Comparison of ENCODE assay signal across 7 mouse cellular contexts in the genomic region with DNA sequence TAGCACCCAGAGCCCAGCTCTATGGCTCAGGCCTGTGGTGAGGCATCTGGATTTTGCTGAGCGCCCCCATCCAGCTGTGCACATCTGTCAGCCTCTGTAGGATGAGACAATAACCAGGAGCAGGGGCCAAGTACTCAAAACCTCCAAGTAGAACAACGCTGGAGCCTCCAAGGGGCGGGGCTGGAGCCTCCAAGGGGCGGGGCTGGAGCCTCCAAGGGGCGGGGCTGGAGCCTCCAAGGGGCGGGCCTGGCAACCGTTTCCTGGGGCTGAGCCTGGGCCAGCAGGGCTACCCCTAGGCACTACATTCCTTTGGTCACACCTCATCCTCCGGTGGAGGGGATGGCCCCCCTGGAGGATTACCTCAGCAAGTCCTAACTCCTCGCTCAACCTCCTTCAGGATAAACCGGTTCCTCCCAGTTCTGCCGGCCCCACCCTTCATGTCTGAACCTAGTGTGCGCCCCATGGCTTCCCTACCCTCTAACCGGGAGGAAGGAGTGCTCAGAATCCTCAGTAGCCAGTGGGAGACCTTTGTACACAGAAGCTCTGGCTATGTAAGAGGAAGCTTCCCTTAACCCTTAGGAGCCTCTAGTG. TPM values are rescaled to one million over a fixed set of nuclear protein-coding genes. Genes with fewer than 3 reads are reported as not detected.
A peak's percentile ranks its signal among the peaks of the same experiment; 100 is the strongest.
DNase-seq lines count a peak whose midpoint lies in the region; ATAC-seq and TF ChIP-seq lines count a peak whose summit lies in the region.

No protein-coding gene starts in this region.

- WGBS in intestine, embryonic 14.5 days, result 5% methylated on average over 12 of the region's 13 CpGs
- 5% methylated on average over 13 of the region's 13 CpGs for WGBS in liver, postnatal 0 days (ENCODE audit: insufficient replicate concordance)
- 6% methylated on average over 12 of the region's 13 CpGs for WGBS in stomach, embryonic 14.5 days

- DNase-seq in ES-CJ7 (ENCODE audit: low read depth, low spot score), result peak; percentile 97
- DNase-seq in adrenal gland, postnatal 4 days (ENCODE audit: low spot score in 2 of 2), result peak; percentile 47 to 51
- peak; percentile 77 for DNase-seq in gastrocnemius, postnatal 14 days
- DNase-seq in intestine, embryonic 14.5 days (ENCODE audit: low spot score), result peak; percentile 78
- DNase-seq in liver, postnatal 0 days, result peak; percentile 75
- DNase-seq in right cerebral cortex, postnatal 10 days (ENCODE audit: low spot score in 2 of 2), result no peak

- peak overlapping the region; percentile 24 for H3K4me2 ChIP-seq in intestine, embryonic 14.5 days (ENCODE audit: low read length)
- peak overlapping the region; percentile 62 for H3K4me2 ChIP-seq in liver, postnatal 0 days (ENCODE audit: low read depth, low read length)
- peak overlapping the region; percentile 0; the same call in 1 of the 2 replicates for H3K4me2 ChIP-seq in stomach, embryonic 14.5 days (replicated peaks; ENCODE audit: low read depth, low read length)

- H3K27ac ChIP-seq in intestine, embryonic 14.5 days (ENCODE audit: low read depth), result peak overlapping the region; percentile 48
- H3K27ac ChIP-seq in liver, postnatal 0 days (ENCODE audit: low read depth), result peak overlapping the region; percentile 87
- H3K27ac ChIP-seq in stomach, embryonic 14.5 days (ENCODE audit: low read length), result peak overlapping the region; percentile 77

- peaks cover 21% of the 10 kb centered on the region for H3K4me1 ChIP-seq in intestine, embryonic 14.5 days (replicated peaks; ENCODE audit: control insufficient read depth, insufficient read depth, low read length)
- H3K4me1 ChIP-seq in liver, postnatal 0 days (ENCODE audit: insufficient read depth), result peaks cover 43% of the 10 kb centered on the region
- H3K4me1 ChIP-seq in stomach, embryonic 14.5 days (ENCODE audit: control insufficient read depth, insufficient read depth, low read length), result peaks cover 21% of the 10 kb centered on the region; the same call in 1 of the 2 replicates

- intact Hi-C loops in gastrocnemius, postnatal 14 days (cut with DNase I; ENCODE audit: low total_unique reads), result no loop called here

- no peaks in the 10 kb centered on the region for H3K27me3 ChIP-seq in intestine, embryonic 14.5 days (replicated peaks; ENCODE audit: control insufficient read depth, insufficient read depth, low read length)
- H3K27me3 ChIP-seq in liver, postnatal 0 days (ENCODE audit: insufficient read depth, low read length), result no peaks in the 10 kb centered on the region
- H3K27me3 ChIP-seq in stomach, embryonic 14.5 days (ENCODE audit: control insufficient read depth, insufficient read depth, low read length), result no peaks in the 10 kb centered on the region

- H3K36me3 ChIP-seq in intestine, embryonic 14.5 days (ENCODE audit: control insufficient read depth, insufficient read depth, low read length), result no peaks in the 10 kb centered on the region
- H3K36me3 ChIP-seq in liver, postnatal 0 days (replicated peaks; ENCODE audit: insufficient read depth, low read length), result no peaks in the 10 kb centered on the region
- no peaks in the 10 kb centered on the region for H3K36me3 ChIP-seq in stomach, embryonic 14.5 days (ENCODE audit: control insufficient read depth, insufficient read depth, low read length)

- H3K9me3 ChIP-seq in intestine, embryonic 14.5 days (ENCODE audit: control insufficient read depth, low read length), result no peaks in the 10 kb centered on the region
- H3K9me3 ChIP-seq in liver, postnatal 0 days (ENCODE audit: low read length), result no peaks in the 10 kb centered on the region
- no peaks in the 10 kb centered on the region for H3K9me3 ChIP-seq in stomach, embryonic 14.5 days (ENCODE audit: control insufficient read depth, low read depth, low read length)

- no peak for TF ChIP-seq CTCF in liver, postnatal 0 days (IDR thresholded peaks at IDR 0.05; ENCODE audit: low read depth)

- H3K9ac ChIP-seq in intestine, embryonic 14.5 days (ENCODE audit: low read length), result no peak overlapping the region
- H3K9ac ChIP-seq in liver, postnatal 0 days (replicated peaks), result peak overlapping the region; percentile 36; the same call in 1 of the 2 replicates
- no peak overlapping the region for H3K9ac ChIP-seq in stomach, embryonic 14.5 days (replicated peaks; ENCODE audit: low read depth, low read length)

- TF ChIP-seq EP300 in liver, postnatal 0 days (IDR thresholded peaks at IDR 0.05; ENCODE audit: low read depth), result no peak

- H3K4me3 ChIP-seq in intestine, embryonic 14.5 days (ENCODE audit: low read depth, low read length), result no peak overlapping the region
- peak overlapping the region; percentile 28 for H3K4me3 ChIP-seq in liver, postnatal 0 days (ENCODE audit: low read depth, low read length)
- H3K4me3 ChIP-seq in stomach, embryonic 14.5 days (ENCODE audit: low read depth, low read length), result no peak overlapping the region

- peak; percentile 96 for ATAC-seq in intestine, embryonic 14.5 days (replicated peaks; ENCODE audit: low FRiP score, low TSS enrichment, low read depth)
- peak; percentile 81 for ATAC-seq in liver, postnatal 0 days
- peak; percentile 93 for ATAC-seq in stomach, embryonic 14.5 days (ENCODE audit: insufficient number of reproducible peaks, insufficient read depth, low FRiP score, low read depth)

RNA-seq across cellular contexts. Expression of a gene that starts 30.0 kb away (rescaled TPM):
- total RNA-seq in adrenal gland, postnatal 4 days (2021), result 10 to 100 TPM; 28.6 to 29.6 TPM
- total RNA-seq in gastrocnemius, postnatal 14 days (2021), result 1 to 10 TPM; 7.9 to 9.5 TPM
- 2.2 and 3.6 TPM in 2 replicates for polyA plus RNA-seq in intestine, embryonic 14.5 days (2014; fragmentation: Nextera tagmentation; extraction: Ambion mirVana)
- 1.5 and 1.7 TPM in 2 replicates for polyA plus RNA-seq in liver, postnatal 0 days (2015; fragmentation: Nextera tagmentation; extraction: Ambion mirVana)
- polyA plus RNA-seq in stomach, embryonic 14.5 days (2014; fragmentation: Nextera tagmentation; extraction: Ambion mirVana), result 1.7 and 2.5 TPM in 2 replicates

RNA-seq across cellular contexts. Expression of a gene that starts 33.7 kb away (rescaled TPM):
- 10 to 100 TPM; 39.1 to 44.7 TPM for total RNA-seq in adrenal gland, postnatal 4 days (2021)
- 10 to 100 TPM in 1 of 2 experiments, 1 to 10 TPM in 1; 9.2 to 10.2 TPM for total RNA-seq in gastrocnemius, postnatal 14 days (2021)
- 15.0 and 16.6 TPM in 2 replicates for polyA plus RNA-seq in intestine, embryonic 14.5 days (2014; fragmentation: Nextera tagmentation; extraction: Ambion mirVana)
- 14.8 and 15.4 TPM in 2 replicates for polyA plus RNA-seq in liver, postnatal 0 days (2015; fragmentation: Nextera tagmentation; extraction: Ambion mirVana)
- polyA plus RNA-seq in stomach, embryonic 14.5 days (2014; fragmentation: Nextera tagmentation; extraction: Ambion mirVana), result 18.9 and 20.3 TPM in 2 replicates

Comparison
In these comparisons a context has a peak if more than half of its experiments do, and no peak if none do; other contexts are left out.
1. DNase-seq: peak in ES-CJ7 (single experiment), adrenal gland, postnatal 4 days (2 of 2), gastrocnemius, postnatal 14 days (single experiment), intestine, embryonic 14.5 days (single experiment) and liver, postnatal 0 days (single experiment); none in right cerebral cortex, postnatal 10 days (0 of 2).
2. H3K4me2 ChIP-seq: peak in every context shown above with its lines; median percentile 62 in liver, postnatal 0 days; 24 in intestine, embryonic 14.5 days; 0 in stomach, embryonic 14.5 days.
3. Peak in every context shown above with its lines, with median percentiles within 50 percentile points of each other: ATAC-seq and H3K27ac ChIP-seq.